Mouse (Mus musculus): ENCODE data around the gene Mpp5.

DNA sequence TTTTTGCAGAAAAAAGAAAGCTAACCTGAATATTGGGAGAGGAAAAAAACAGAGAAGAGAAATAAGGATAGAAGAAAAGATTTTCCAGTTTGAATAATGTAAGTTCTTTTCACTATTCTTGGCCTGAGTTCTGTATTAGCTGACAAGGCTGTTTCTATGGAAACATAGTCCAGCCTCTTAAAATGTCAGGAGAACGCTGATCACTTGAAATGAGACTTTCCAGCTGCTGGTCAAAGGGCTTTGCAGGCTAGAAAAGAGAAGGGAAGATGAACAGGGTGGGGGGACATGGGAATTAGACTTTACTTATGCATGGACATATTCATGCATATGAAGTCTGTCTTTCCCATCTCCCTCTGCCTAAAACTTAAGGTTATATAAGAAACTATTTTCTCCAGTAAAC lies 45.5 kb downstream of the Mpp5 start:
- TF ChIP-seq CTCF (IDR thresholded peaks at IDR 0.05; ENCODE audit: borderline replicate concordance, insufficient read depth, low read depth, low read length) (no peak), POLR2A (IDR thresholded peaks at IDR 0.05; ENCODE audit: borderline replicate concordance, insufficient read depth, low read length) (no peak)

All from cerebellum, adult 2 months (tissue).